Mouse (Mus musculus) spleen, adult 2 months (tissue): ENCODE measurements around the gene Dnal1.

Source experiments
- CTCF ChIP-seq: fragments of 200-500 bp; IDR thresholded peaks from 2 replicates; pipeline ENCODE4 v1.5.1; 2011; ENCODE audit warnings: mild to moderate bottlenecking, inconsistent platforms; ENCODE audit not compliant: insufficient read depth, insufficient read length, insufficient replicate concordance; ENCODE audit errors: extremely low read depth
- POLR2A ChIP-seq: fragments of 200-500 bp; IDR thresholded peaks from 2 replicates; pipeline ENCODE4 v1.6.1; 2011; ENCODE audit warnings: low read depth, low read length, inconsistent platforms

DNA sequence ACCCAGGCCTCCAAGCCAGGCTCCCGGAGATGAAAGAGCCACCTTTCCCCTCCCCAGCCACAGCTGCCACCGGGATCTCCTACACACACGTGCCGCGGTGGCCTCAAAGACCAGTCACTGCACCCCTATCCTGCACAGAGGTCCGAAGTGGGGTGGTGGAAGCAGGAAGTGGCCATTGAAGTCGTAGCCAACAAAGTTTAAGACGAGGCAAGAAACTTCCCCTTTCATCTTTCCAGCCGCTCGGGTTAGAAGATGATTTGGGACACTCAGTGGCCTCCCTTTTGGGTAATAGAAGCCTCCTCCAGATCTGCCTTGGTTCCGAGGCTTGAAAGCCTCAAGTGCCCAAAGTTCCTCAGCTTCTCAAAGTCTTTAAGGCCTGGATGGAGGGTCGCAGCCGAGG, 78.1 kb downstream of the Dnal1 start:
- TF ChIP-seq POLR2A (no peak), CTCF (no peak)
